Comparison of ENCODE assay signal across 9 mouse cellular contexts in genomic region chr12:112604709-112605649, GRCm38 (mm10). TPM values are rescaled to one million over a fixed set of nuclear protein-coding genes. Genes with fewer than 3 reads are reported as not detected.
DNase-seq lines count a peak whose midpoint lies in the region; ATAC-seq and TF ChIP-seq lines count a peak whose summit lies in the region.
"Had no signal": no experiment of that assay in that cellular context is flagged by ENCODE, and none has a peak within 500 bp of the region (broad histone marks: within the 10 kb centered on the region; RNA-seq: fewer than 3 reads in every experiment).

No protein-coding gene starts in this region.

- peak overlapping the region; percentile 59 for H3K27ac ChIP-seq in left cerebral cortex, adult 2 months
- no peak overlapping the region for H3K27ac ChIP-seq in midbrain, embryonic 13.5 days
- H3K27ac ChIP-seq: macrophage had no signal

- intact Hi-C loops in left cerebral cortex, adult 2 months (cut with DNase I): loop anchor here (1.0 kb wide), 1 partner anchor 53 kb away; no protein-coding TSS in a partner anchor
- intact Hi-C loops in heart, postnatal 14 days (cut with DNase I): loop anchor here (1.0 kb wide), 1 partner anchor 53 kb away; no protein-coding TSS in a partner anchor

- H3K4me2 ChIP-seq in midbrain, embryonic 13.5 days (replicated peaks): no peak overlapping the region

- TF ChIP-seq CTCF in left cerebral cortex, adult 2 months (IDR thresholded peaks at IDR 0.05): no peak

- no peaks in the 10 kb centered on the region for H3K27me3 ChIP-seq in midbrain, embryonic 13.5 days

- H3K36me3 ChIP-seq in midbrain, embryonic 13.5 days: no peaks in the 10 kb centered on the region

- 0 out of 2 replicates have a peak, but pooled peaks cover 2% of the 10 kb centered on the region for H3K4me1 ChIP-seq in midbrain, embryonic 13.5 days (replicated peaks)

- ATAC-seq in midbrain, embryonic 13.5 days: peak; percentile 70

- DNase-seq in left cerebral cortex, adult 2 months (ENCODE audit: extremely low spot score in 1 of 2, low spot score in 2 of 2): peak in 1 of 2 experiments; percentile 53
- no peak for DNase-seq in left cerebral cortex, adult 9 months (ENCODE audit: low spot score in 2 of 2)
- DNase-seq in brain, adult 2 months (ENCODE audit: low read depth, low spot score): peak; percentile 63
- peak; percentile 54 to 65 for DNase-seq in heart, postnatal 14 days
- peak; percentile 62 for DNase-seq in liver
- no peak for DNase-seq in frontal cortex, postnatal 36 days (ENCODE audit: low spot score in 2 of 2)
- no peak for DNase-seq in urinary bladder, postnatal 25 days (ENCODE audit: low spot score)

- no peak overlapping the region for H3K9ac ChIP-seq in midbrain, embryonic 13.5 days (replicated peaks)

- no peaks in the 10 kb centered on the region for H3K9me3 ChIP-seq in midbrain, embryonic 13.5 days

- no peak overlapping the region for H3K4me3 ChIP-seq in left cerebral cortex, adult 2 months
- no peak overlapping the region for H3K4me3 ChIP-seq in midbrain, embryonic 13.5 days (replicated peaks)

- WGBS in midbrain, embryonic 13.5 days: 62% methylated on average over 20 of the region's 20 CpGs

RNA-seq across cellular contexts. Expression of gene Adssl1, which starts 14.9 kb away (rescaled TPM):
- 10 to 100 TPM; 16.2 to 16.5 TPM for total RNA-seq in left cerebral cortex, adult 2 months (2021)
- total RNA-seq in heart, postnatal 14 days (2021): 100 to 1,000 TPM; 119 to 129 TPM
- 1.1 and 1.5 TPM in 2 replicates for polyA plus RNA-seq in midbrain, embryonic 13.5 days (2015; fragmentation: Nextera tagmentation; extraction: Ambion mirVana)

RNA-seq across cellular contexts. Expression of gene Inf2, which starts 16.4 kb away (rescaled TPM):
- total RNA-seq in left cerebral cortex, adult 2 months (2021): 100 to 1,000 TPM; 131 to 151 TPM
- 10 to 100 TPM; 19.8 to 21.5 TPM for total RNA-seq in heart, postnatal 14 days (2021)
- polyA plus RNA-seq in midbrain, embryonic 13.5 days (2015; fragmentation: Nextera tagmentation; extraction: Ambion mirVana): 0.43 and 1.8 TPM in 2 replicates

RNA-seq across cellular contexts. Expression of gene Siva1, which starts 39.5 kb away (rescaled TPM):
- 10 to 100 TPM; 19.7 to 21.5 TPM for total RNA-seq in left cerebral cortex, adult 2 months (2021)
- total RNA-seq in heart, postnatal 14 days (2021): 10 to 100 TPM; 25.4 to 30.9 TPM
- polyA plus RNA-seq in midbrain, embryonic 13.5 days (2015; fragmentation: Nextera tagmentation; extraction: Ambion mirVana): 83.0 and 96.5 TPM in 2 replicates

Comparison
In these comparisons a context has a peak if more than half of its experiments do, and no peak if none do; other contexts are left out.
1. DNase-seq: peak in brain, adult 2 months (single experiment), heart, postnatal 14 days (2 of 2) and liver (single experiment); none in left cerebral cortex, adult 9 months (0 of 2), frontal cortex, postnatal 36 days (0 of 2) and urinary bladder, postnatal 25 days (single experiment).
2. RNA of gene Adssl1, which starts 14.9 kb away (total RNA-seq): 119 to 129 TPM in heart, postnatal 14 days; 16.2 to 16.5 TPM in left cerebral cortex, adult 2 months; every median in the first group is over 4 times any median in the second.
3. RNA of gene Inf2, which starts 16.4 kb away (total RNA-seq): 131 to 151 TPM in left cerebral cortex, adult 2 months; 19.8 to 21.5 TPM in heart, postnatal 14 days; every median in the first group is over 4 times any median in the second.